Mouse (Mus musculus): ENCODE results near the gene R3hdm4. TPM values are rescaled to one million over a fixed set of nuclear protein-coding genes. Genes with fewer than 3 reads are reported as not detected.
A peak's percentile ranks its signal among the peaks of the same experiment; 100 is the strongest.

The R3hdm4 gene
- polyA plus RNA-seq, 1 experiment from 2014 or later = 228 TPM

DNA sequence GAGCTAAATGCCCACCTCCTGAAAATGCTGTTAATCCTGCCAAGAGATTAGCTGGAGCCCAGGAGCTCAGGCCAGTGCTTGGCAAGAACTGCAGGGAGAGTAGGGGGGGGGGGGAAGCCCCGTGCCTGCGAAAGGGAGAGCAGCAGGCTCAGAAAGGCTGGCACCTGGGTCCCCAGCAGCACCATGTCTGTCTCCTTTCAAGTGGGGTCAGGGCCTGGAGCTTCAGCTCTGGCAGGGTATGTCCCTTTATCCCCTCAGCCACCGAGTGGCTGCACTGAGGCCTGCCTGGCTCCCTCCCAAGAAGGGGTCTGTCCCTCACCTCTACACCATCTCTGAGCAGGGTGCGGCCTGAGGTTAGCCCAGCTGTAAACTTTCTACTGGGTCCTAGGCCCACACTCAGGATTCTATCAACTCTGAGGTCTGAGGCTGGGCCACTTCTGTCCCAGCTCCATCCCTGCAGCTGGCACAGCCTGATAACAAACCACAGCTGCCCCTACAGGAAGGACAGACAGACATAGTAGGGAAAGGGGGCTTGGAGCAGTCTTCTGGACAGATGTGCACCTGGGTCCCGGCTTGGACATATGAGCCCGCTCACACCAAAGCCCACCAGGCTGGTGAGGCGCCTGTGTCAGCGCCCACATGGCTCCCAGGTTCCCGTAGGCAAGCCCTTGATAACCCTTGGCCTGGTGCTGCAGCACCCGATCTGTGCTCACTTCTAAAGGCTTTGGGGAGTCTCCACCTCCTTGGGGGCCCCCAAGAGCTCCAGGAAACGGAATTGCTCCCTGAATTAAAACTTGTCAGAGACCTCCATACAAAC lies 6.7 kb downstream of the R3hdm4 start:
- H3K27ac ChIP-seq = no peak overlapping the region
- H3K4me2 ChIP-seq (replicated peaks) = no peak overlapping the region
- H3K4me1 ChIP-seq (replicated peaks; ENCODE audit: control insufficient read depth, insufficient read depth, low read length) = peaks cover 24% of the 10 kb centered on the region
- ATAC-seq (ENCODE audit: low FRiP score) (no peak), DNase-seq (ENCODE audit: low spot score) (no peak)
- peaks cover 20% of the 10 kb centered on the region for H3K27me3 ChIP-seq (ENCODE audit: control insufficient read depth, insufficient read depth, low read length)
- no peaks in the 10 kb centered on the region for H3K9me3 ChIP-seq (ENCODE audit: control insufficient read depth, low read length)
- H3K4me3 ChIP-seq (replicated peaks; ENCODE audit: low read length) = no peak overlapping the region
- peak overlapping the region; percentile 32 for H3K9ac ChIP-seq
- 68% methylated on average over 11 of the region's 11 CpGs for WGBS
- H3K36me3 ChIP-seq (replicated peaks; ENCODE audit: control insufficient read depth, insufficient read depth) = peaks cover 16% of the 10 kb centered on the region

DNA sequence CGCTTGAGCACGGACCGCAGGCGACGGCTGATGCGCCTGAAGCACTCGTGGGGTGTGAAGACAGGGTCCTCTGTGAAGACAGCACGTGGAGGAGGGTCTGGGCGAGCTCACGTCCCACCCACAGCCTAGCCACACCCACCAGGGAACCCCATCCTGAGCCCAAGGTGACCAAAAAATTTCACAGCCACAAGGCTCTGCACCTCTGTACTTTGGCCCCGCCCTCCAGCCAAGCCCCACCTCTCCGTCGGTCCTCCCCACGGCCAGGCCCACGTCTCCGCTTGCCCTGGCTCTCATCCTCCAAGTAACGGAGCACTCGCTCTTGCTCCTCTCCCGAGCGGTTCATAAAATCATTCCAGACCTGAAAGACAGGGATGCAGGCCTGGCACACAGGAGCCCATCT lies 8.6 kb downstream of the R3hdm4 start:
- Histone ChIP-seq H3K9ac (no peak overlapping the region), H3K9me3 (ENCODE audit: control insufficient read depth, low read length) (no peaks in the 10 kb centered on the region)
- WGBS = 69% methylated on average over 20 of the region's 20 CpGs

DNA sequence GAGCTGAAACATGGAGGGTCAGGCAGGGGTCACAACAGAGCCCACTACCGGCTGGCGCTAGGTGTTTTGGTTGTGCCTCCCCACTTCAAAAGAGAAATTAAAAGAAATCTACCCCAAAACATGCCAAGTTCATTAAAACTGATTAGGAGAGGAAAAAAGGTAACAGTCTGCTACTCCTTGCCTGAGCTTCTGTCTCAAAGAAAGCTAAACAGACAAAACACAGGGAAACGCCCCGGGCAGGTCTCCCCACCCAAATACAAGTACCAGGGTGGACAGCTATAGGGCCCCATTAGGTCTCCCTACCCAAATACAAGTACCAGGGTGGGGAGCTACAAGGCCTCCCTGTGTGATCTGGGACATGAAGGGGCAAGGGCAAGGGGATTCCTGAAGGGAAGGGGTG lies 10.5 kb downstream of the R3hdm4 start, which contains the start of gene Gm26602:
Gene Gm26602, plus strand, starts transcription at position 301 of the 400 bp plus-strand sequence.
- Histone ChIP-seq H3K4me3 (replicated peaks; ENCODE audit: low read length) (no peak within 1 kb of the TSS), H3K27me3 (ENCODE audit: control insufficient read depth, insufficient read depth, low read length) (no peaks in the 10 kb centered on the region), H3K36me3 (replicated peaks; ENCODE audit: control insufficient read depth, insufficient read depth) (peaks cover 23% of the 10 kb centered on the region), H3K4me2 (replicated peaks) (peak within 1 kb of the TSS; percentile 42; the same call in 1 of the 2 replicates), H3K27ac (peak within 1 kb of the TSS; percentile 98), H3K9me3 (ENCODE audit: control insufficient read depth, low read length) (no peaks in the 10 kb centered on the region), H3K9ac (peak within 1 kb of the TSS; percentile 83), H3K4me1 (replicated peaks; ENCODE audit: control insufficient read depth, insufficient read depth, low read length) (peaks cover 20% of the 10 kb centered on the region)
- no peak for ATAC-seq (ENCODE audit: low FRiP score)
- DNase-seq (ENCODE audit: low spot score) = no peak
- 95% methylated on average over 4 of the region's 4 CpGs for WGBS

More for the DNA sequence above, 8.6 kb downstream of the R3hdm4 start:
- Histone ChIP-seq H3K36me3 (replicated peaks; ENCODE audit: control insufficient read depth, insufficient read depth) (peaks cover 16% of the 10 kb centered on the region), H3K27ac (no peak overlapping the region), H3K27me3 (ENCODE audit: control insufficient read depth, insufficient read depth, low read length) (peaks cover under 1% of the 10 kb centered on the region; the same call in 1 of the 2 replicates), H3K4me2 (replicated peaks) (no peak overlapping the region), H3K4me1 (replicated peaks; ENCODE audit: control insufficient read depth, insufficient read depth, low read length) (peaks cover 29% of the 10 kb centered on the region), H3K4me3 (replicated peaks; ENCODE audit: low read length) (no peak overlapping the region)
- DNase-seq (ENCODE audit: low spot score) (no peak), ATAC-seq (ENCODE audit: low FRiP score) (no peak)

DNA sequence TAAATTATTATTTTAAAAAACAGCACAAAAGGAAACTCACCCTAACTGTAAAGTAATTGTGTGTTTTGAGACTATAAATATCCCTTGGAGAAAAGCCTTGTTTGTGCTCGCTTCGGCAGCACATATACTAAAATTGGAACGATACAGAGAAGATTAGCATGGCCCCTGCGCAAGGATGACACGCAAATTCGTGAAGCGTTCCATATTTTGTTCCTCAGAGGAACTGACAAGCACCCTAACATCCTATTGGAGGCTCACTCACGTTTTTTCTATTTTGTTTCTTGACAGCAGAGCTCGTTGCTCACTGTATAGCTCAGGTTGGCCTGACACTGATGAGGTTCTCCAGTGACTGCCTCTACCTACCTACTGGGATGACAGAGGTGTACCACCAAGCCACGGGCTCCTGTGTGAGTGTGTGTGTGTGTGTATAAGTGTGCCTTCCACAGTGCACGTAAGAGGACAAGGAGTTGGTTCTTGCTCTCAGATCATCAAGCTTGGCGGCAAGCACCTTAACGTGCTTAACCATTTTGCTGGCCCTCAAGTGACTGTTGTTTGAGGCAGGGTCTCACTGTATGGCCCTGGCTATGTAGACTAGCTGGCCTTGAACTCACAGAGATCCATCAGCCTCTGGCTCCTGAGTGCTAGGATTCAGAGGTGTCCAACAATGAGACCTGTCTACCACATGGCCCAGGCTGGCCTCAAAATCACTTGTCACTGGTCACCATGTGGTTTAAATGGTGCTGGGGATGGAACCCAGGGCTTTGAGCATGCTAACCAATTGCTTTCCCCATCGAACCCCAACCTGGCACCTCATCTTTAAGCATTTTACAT lies 11.7 kb downstream of the R3hdm4 start:
- peaks cover 35% of the 10 kb centered on the region for H3K36me3 ChIP-seq (replicated peaks; ENCODE audit: control insufficient read depth, insufficient read depth)
- H3K4me3 ChIP-seq (replicated peaks; ENCODE audit: low read length) = peak overlapping the region; percentile 54
- H3K9me3 ChIP-seq (ENCODE audit: control insufficient read depth, low read length) = no peaks in the 10 kb centered on the region
- H3K27me3 ChIP-seq (ENCODE audit: control insufficient read depth, insufficient read depth, low read length) = no peaks in the 10 kb centered on the region
- H3K9ac ChIP-seq = peak overlapping the region; percentile 83
- 21% methylated on average over 14 of the region's 14 CpGs for WGBS
- peak overlapping the region; percentile 98 for H3K27ac ChIP-seq
- ATAC-seq (ENCODE audit: low FRiP score) (peak; percentile 38; the same call in 1 of the 2 replicates), DNase-seq (ENCODE audit: low spot score) (no peak)
- peaks cover 14% of the 10 kb centered on the region for H3K4me1 ChIP-seq (replicated peaks; ENCODE audit: control insufficient read depth, insufficient read depth, low read length)
- H3K4me2 ChIP-seq (replicated peaks) = peak overlapping the region; percentile 42

DNA sequence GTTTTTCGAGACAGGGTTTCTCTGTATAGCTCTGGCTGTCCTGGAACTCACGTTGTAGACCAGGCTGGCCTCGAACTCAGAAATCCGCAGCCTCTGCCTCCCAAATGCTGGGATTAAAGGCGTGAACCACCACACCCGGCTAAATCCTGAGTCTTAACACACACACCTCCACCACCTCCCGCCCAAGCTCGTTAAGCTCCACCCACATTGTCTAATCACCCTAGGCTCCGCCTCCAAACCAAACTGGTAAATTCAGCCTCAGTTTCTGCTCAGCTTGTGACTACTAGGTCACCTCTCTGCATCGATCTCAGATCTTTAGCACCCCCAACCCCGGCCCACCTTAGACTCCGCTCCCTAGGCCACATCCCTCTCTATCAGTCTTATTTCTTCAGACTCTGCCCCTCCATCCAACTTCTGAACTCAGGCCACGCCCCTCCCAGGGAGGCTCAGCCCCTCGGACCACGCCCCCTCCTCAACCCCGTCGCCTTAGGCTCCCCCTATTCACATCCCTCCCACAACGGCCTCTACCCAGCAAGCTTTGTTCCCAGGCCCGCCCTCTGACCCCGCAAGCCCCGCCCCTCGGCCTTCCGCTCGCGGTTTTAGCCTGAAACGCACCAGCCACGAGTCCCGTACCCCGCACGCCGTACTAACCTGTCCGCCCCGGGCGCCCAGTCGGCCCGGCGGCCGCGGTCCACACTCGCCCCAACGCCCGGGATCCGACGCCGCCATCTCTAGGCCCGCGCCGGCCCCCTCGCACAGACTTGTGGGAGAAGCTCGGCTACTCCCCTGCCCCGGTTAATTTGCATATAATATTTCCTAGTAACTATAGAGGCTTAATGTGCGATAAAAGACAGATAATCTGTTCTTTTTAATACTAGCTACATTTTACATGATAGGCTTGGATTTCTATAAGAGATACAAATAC lies 12.6 kb downstream of the R3hdm4 start, which contains the start of gene Med16:
Gene Med16, minus strand, starts transcription at position 757 of the 925 bp plus-strand sequence.
- H3K9me3 ChIP-seq (ENCODE audit: control insufficient read depth, low read length) = no peaks in the 10 kb centered on the region
- H3K36me3 ChIP-seq (replicated peaks; ENCODE audit: control insufficient read depth, insufficient read depth) = peaks cover 42% of the 10 kb centered on the region
- peak within 1 kb of the TSS; percentile 98 for H3K27ac ChIP-seq
- peak; percentile 93 for ATAC-seq (ENCODE audit: low FRiP score)
- H3K27me3 ChIP-seq (ENCODE audit: control insufficient read depth, insufficient read depth, low read length) = no peaks in the 10 kb centered on the region
- peak; percentile 90 for DNase-seq (ENCODE audit: low spot score)
- H3K4me3 ChIP-seq (replicated peaks; ENCODE audit: low read length) = peak within 1 kb of the TSS; percentile 54
- H3K9ac ChIP-seq = peak within 1 kb of the TSS; percentile 83
- WGBS = 2% methylated on average over 52 of the region's 52 CpGs
- peak within 1 kb of the TSS; percentile 42 for H3K4me2 ChIP-seq (replicated peaks)
- peaks cover 11% of the 10 kb centered on the region for H3K4me1 ChIP-seq (replicated peaks; ENCODE audit: control insufficient read depth, insufficient read depth, low read length)

DNA sequence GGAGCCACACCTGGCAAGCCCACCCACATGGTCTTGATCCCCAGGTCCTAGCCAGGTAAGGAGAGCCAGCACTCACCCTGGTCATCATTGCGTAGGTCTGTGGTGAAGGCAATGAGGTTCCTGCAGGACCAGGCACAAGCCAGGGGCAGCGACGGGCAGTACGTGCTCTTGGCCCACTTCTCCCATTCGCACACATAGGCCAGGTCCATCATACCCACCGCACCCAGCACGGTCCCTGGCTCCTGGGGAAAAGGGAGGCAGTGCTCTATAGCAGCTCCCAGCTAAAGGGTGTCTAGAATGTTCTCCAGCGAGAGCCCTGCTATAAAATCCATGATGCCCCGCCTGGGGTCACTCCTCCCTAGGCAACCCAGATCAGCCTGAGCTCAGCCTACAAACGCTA lies 13.6 kb downstream of the R3hdm4 start:
- WGBS = 95% methylated on average over 10 of the region's 10 CpGs
- Histone ChIP-seq H3K36me3 (replicated peaks; ENCODE audit: control insufficient read depth, insufficient read depth) (peaks cover 52% of the 10 kb centered on the region), H3K9ac (no peak overlapping the region), H3K27ac (no peak overlapping the region), H3K4me2 (replicated peaks) (0 out of 2 replicates have a peak overlapping the region, but pooled peaks have one; percentile 4), H3K4me3 (replicated peaks; ENCODE audit: low read length) (no peak overlapping the region), H3K9me3 (ENCODE audit: control insufficient read depth, low read length) (no peaks in the 10 kb centered on the region), H3K4me1 (replicated peaks; ENCODE audit: control insufficient read depth, insufficient read depth, low read length) (peaks cover 11% of the 10 kb centered on the region), H3K27me3 (ENCODE audit: control insufficient read depth, insufficient read depth, low read length) (no peaks in the 10 kb centered on the region)
- ATAC-seq (ENCODE audit: low FRiP score) (no peak), DNase-seq (ENCODE audit: low spot score) (no peak)

DNA sequence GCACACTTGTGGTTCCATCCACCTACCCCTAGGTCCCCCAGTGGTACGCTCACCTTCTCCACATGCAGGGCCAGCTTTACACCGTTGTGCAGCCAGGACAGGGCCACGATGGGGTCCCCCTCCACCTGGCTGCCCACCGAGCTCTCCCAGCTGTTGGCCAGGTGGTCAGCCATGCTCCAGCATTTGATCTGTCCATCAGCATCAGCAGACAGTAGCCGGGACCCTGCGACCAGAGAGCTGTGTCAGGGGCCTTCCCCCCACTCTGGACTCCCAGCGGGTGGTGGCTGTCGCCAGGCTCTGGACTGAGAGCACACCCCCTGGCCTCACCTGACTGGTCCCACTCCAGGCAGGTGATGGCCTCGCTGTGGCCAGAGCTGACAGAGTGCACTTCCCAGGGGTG lies 14.3 kb downstream of the R3hdm4 start:
- WGBS = 92% methylated on average over 9 of the region's 9 CpGs
- peaks cover 56% of the 10 kb centered on the region for H3K36me3 ChIP-seq (replicated peaks; ENCODE audit: control insufficient read depth, insufficient read depth)
- DNase-seq (ENCODE audit: low spot score) = no peak

DNA sequence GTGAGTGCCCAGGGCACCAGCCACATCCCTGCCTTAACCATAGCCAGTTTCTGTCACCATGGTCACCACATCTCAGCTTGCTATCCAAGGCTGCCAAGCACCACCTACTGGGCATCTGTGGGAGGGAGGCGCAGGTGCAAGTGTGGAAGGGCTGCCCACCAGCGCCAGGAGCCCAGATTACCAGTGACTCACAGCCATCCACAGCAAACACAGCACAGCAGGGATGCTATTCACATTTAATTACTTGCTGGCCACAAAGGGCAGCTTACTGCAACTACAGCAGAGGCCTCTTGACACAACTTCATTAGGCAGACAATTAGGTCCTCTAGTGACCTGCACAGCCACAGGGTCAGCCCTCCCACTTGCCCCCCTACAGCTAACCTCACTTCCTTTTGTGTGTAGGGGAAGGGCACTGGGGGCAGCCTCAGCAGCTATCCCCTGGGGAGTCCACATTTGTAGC lies 20.0 kb downstream of the R3hdm4 start:
- Histone ChIP-seq H3K9me3 (ENCODE audit: control insufficient read depth, low read length) (no peaks in the 10 kb centered on the region), H3K4me2 (replicated peaks) (no peak overlapping the region), H3K36me3 (replicated peaks; ENCODE audit: control insufficient read depth, insufficient read depth) (peaks cover 80% of the 10 kb centered on the region), H3K27ac (peak overlapping the region; percentile 20; the same call in 1 of the 2 replicates), H3K4me3 (replicated peaks; ENCODE audit: low read length) (no peak overlapping the region), H3K4me1 (replicated peaks; ENCODE audit: control insufficient read depth, insufficient read depth, low read length) (peaks cover 8% of the 10 kb centered on the region; the same call in 1 of the 2 replicates), H3K9ac (0 out of 2 replicates have a peak overlapping the region, but pooled peaks have one; percentile 8), H3K27me3 (ENCODE audit: control insufficient read depth, insufficient read depth, low read length) (no peaks in the 10 kb centered on the region)
- ATAC-seq (ENCODE audit: low FRiP score) = peak; percentile 59
- no peak for DNase-seq (ENCODE audit: low spot score)
- 16% methylated on average over 2 of the region's 2 CpGs for WGBS

More for the DNA sequence above, 14.3 kb downstream of the R3hdm4 start:
- no peak for ATAC-seq (ENCODE audit: low FRiP score)
- Histone ChIP-seq H3K4me2 (replicated peaks) (no peak overlapping the region), H3K27ac (no peak overlapping the region), H3K4me1 (replicated peaks; ENCODE audit: control insufficient read depth, insufficient read depth, low read length) (peaks cover 11% of the 10 kb centered on the region), H3K4me3 (replicated peaks; ENCODE audit: low read length) (no peak overlapping the region), H3K9ac (no peak overlapping the region), H3K9me3 (ENCODE audit: control insufficient read depth, low read length) (no peaks in the 10 kb centered on the region), H3K27me3 (ENCODE audit: control insufficient read depth, insufficient read depth, low read length) (no peaks in the 10 kb centered on the region)

Measured in hindbrain, embryonic 14.5 days (tissue).